Mouse (Mus musculus) embryonic facial prominence, embryonic 13.5 days (tissue): ENCODE results near the gene Eprs. TPM values are rescaled to one million over a fixed set of nuclear protein-coding genes. Genes with fewer than 3 reads are reported as not detected.

ENCODE experiments used
- microRNA counts: library from miRNA; unstranded; fragments of <30 nt; microRNA quantifications from one replicate; lab custom pipeline; 2016
- microRNA-seq: library from miRNA; unstranded; fragments of <30 nt; microRNA quantifications from one replicate; pipeline ENCODE4, GENCODE M21; 2016
- polyA plus RNA-seq: library from polyadenylated mRNA; unstranded; fragments of >200 nt; fragmentation: Nextera tagmentation; extraction: Ambion mirVana; gene quantifications from 2 replicates; pipeline ENCODE4 v1.2.1, GENCODE M21; 2015

The Eprs gene
- polyA plus RNA-seq, 1 experiment from 2014 or later, result 161 TPM

MicroRNAs encoded within 50 kb of the gene (microRNA counts, 519-probe panel; counts per million panel counts)
- 1,922 counts per million, percentile 50 among the panel's probes with 10 or more counts for microRNA mmu-miR-194 (lab: Ali Mortazavi, UCI)

Small RNAs within 50 kb of the gene (microRNA-seq; reads per million reads assigned to microRNA genes)
- gene Mir194-1, result 1.3 reads per million
- gene Mir215, result 5.5 reads per million, percentile 20 among the genes with 10 or more reads in this experiment

Other genes starting within 250 kb of the Eprs start
- 20.9 and 22.3 TPM in 2 replicates for gene Rab3gap2, start 158.9 kb upstream of the Eprs start, polyA plus RNA-seq
- 23.3 and 27.4 TPM in 2 replicates for gene Iars2, start 33.6 kb upstream of the Eprs start, polyA plus RNA-seq
- 21.8 and 23.5 TPM in 2 replicates for gene Bpnt1, start 30.9 kb upstream of the Eprs start, polyA plus RNA-seq
- gene Slc30a10, start 91.8 kb downstream of the Eprs start, polyA plus RNA-seq, result 0.31 and 0.44 TPM in 2 replicates